Mouse (Mus musculus) liver, embryonic 11.5 days (tissue): ENCODE measurements around the gene Coro7. TPM values are rescaled to one million over a fixed set of nuclear protein-coding genes. Genes with fewer than 3 reads are reported as not detected.

Experiments
- ATAC-seq: fragments of 200-750 bp; cut with Nextera tagmentation; replicated peaks from 2 replicates; pipeline ENCODE4 v1.8.0; 2017; ENCODE audit warnings: moderate number of reproducible peaks, mild to moderate bottlenecking, moderate TSS enrichment, moderate library complexity; ENCODE audit not compliant: low FRiP score
- DNase-seq: peaks from one replicate; pipeline ENCODE4 v3.0.0-alpha.2; 2017; ENCODE audit warnings: low spot score
- H3K27ac ChIP-seq: fragments of 300-500 bp; sonication (generic); 2 replicates; pipeline ENCODE4 v1.5.1; 2014; ENCODE audit warnings: mild to moderate bottlenecking, low read depth, low read length, control low read depth
- H3K27me3 ChIP-seq: fragments of 300-500 bp; sonication (generic); replicated peaks from 2 replicates; pipeline ENCODE4 v1.6.1; 2014; ENCODE audit warnings: low read length, mixed read lengths; ENCODE audit not compliant: control insufficient read depth, insufficient read depth
- H3K36me3 ChIP-seq: fragments of 300-500 bp; sonication (generic); 2 replicates; pipeline ENCODE4 v1.6.1; 2014; ENCODE audit warnings: mild to moderate bottlenecking, low read length, moderate library complexity, mixed read lengths; ENCODE audit not compliant: control insufficient read depth, insufficient read depth
- H3K4me1 ChIP-seq: fragments of 300-500 bp; sonication (generic); replicated peaks from 2 replicates; pipeline ENCODE4 v1.6.1; 2014; ENCODE audit warnings: low read length, mixed read lengths; ENCODE audit not compliant: control insufficient read depth, insufficient read depth
- H3K4me2 ChIP-seq: fragments of 300-500 bp; sonication (generic); 2 replicates; pipeline ENCODE4 v1.6.1; 2014; ENCODE audit warnings: mild to moderate bottlenecking, control low read depth, moderate library complexity
- H3K4me3 ChIP-seq: fragments of 300-500 bp; sonication (generic); 2 replicates; pipeline ENCODE4 v1.5.1; 2014; ENCODE audit warnings: low read depth, low read length, control low read depth
- H3K9ac ChIP-seq: fragments of 300-500 bp; sonication (generic); 2 replicates; pipeline ENCODE4 v1.6.1; 2014; ENCODE audit warnings: low read depth, low read length, control low read depth
- H3K9me3 ChIP-seq: fragments of 300-500 bp; sonication (generic); 2 replicates; pipeline ENCODE4 v1.6.1; 2016; ENCODE audit warnings: low read length, inconsistent platforms, mixed read lengths; ENCODE audit not compliant: control insufficient read depth
- WGBS: fragments of 180-500 bp; shearing (Covaris S2); extraction: QIAGEN DNeasy Blood & Tissue Kit; methylation state at CpG from one replicate; pipeline ENCODE4 v1.1.7; 2014; 5-methylcytosine and 5-hydroxymethylcytosine counted together
- polyA plus RNA-seq: library from polyadenylated mRNA; unstranded; fragments of >200 nt; fragmentation: Nextera tagmentation; extraction: Ambion mirVana; gene quantifications from 2 replicates; pipeline ENCODE4 v1.2.1, GENCODE M21; 2014

Gene Coro7
- polyA plus RNA-seq, 1 experiment from 2014 or later = 18.7 TPM

GRCm38 (mm10) chr16:4611676-4612075 is 67.9 kb downstream of the Coro7 start:
- WGBS = 89% methylated on average over 7 of the region's 7 CpGs
- Histone ChIP-seq H3K4me3 (no peak overlapping the region), H3K4me2 (no peak overlapping the region), H3K4me1 (peaks cover 7% of the 10 kb centered on the region), H3K36me3 (peaks cover 24% of the 10 kb centered on the region), H3K27ac (no peak overlapping the region), H3K9me3 (no peaks in the 10 kb centered on the region), H3K27me3 (no peaks in the 10 kb centered on the region), H3K9ac (no peak overlapping the region)
- ATAC-seq (no peak), DNase-seq (no peak)

- DNase-seq (no peak), ATAC-seq (no peak)
Measured at GRCm38 (mm10) chr16:4611193-4611592, 68.4 kb downstream of the Coro7 start.

DNA sequence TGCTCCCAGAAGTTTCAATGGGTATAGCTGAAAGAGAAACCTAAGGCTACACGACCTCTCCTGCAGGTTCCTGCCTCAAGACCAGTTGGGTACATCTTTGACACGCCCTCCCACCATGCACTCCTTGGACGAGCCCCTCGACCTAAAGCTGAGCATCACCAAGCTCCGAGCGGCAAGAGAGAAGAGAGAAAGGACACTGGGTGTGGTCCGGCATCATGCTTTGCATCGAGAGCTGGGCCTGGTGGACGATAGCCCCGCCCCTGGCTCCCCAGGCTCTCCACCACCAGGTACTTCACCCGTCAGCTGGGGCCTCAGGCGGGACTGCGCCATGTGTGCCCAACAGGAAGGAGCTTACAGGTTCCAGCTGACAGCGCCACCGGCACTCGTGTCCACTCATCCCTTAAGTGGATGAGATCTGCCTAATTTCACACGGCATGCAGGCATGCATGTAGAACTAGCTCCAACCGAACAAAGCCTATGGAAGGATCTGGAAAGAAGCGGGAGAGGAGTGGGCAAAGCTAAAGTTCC is 71.0 kb downstream of the Coro7 start:
- Histone ChIP-seq H3K4me1 (peaks cover 35% of the 10 kb centered on the region), H3K36me3 (peaks cover 15% of the 10 kb centered on the region), H3K4me2 (no peak overlapping the region), H3K9ac (no peak overlapping the region), H3K27me3 (no peaks in the 10 kb centered on the region), H3K4me3 (no peak overlapping the region), H3K9me3 (no peaks in the 10 kb centered on the region), H3K27ac (no peak overlapping the region)
- ATAC-seq (no peak), DNase-seq (no peak)
- WGBS = 83% methylated on average over 19 of the region's 19 CpGs

More at GRCm38 (mm10) chr16:4611193-4611592, 68.4 kb downstream of the Coro7 start:
- Histone ChIP-seq H3K9ac (no peak overlapping the region), H3K4me3 (no peak overlapping the region), H3K4me1 (peaks cover 12% of the 10 kb centered on the region), H3K4me2 (no peak overlapping the region), H3K27me3 (no peaks in the 10 kb centered on the region), H3K36me3 (peaks cover 24% of the 10 kb centered on the region), H3K27ac (no peak overlapping the region), H3K9me3 (no peaks in the 10 kb centered on the region)
- WGBS = 84% methylated on average over 5 of the region's 5 CpGs

- WGBS = 50% methylated on average over 9 of the region's 9 CpGs
- peaks cover 41% of the 10 kb centered on the region for H3K4me1 ChIP-seq
- no peaks in the 10 kb centered on the region for H3K27me3 ChIP-seq
- H3K9me3 ChIP-seq = no peaks in the 10 kb centered on the region
- H3K27ac ChIP-seq = no peak overlapping the region
- H3K9ac ChIP-seq = no peak overlapping the region
- ATAC-seq (peak; percentile 38), DNase-seq (peak; percentile 75)
- H3K4me3 ChIP-seq = no peak overlapping the region
- H3K4me2 ChIP-seq = no peak overlapping the region
- H3K36me3 ChIP-seq = peaks cover 11% of the 10 kb centered on the region
Measured at GRCm38 (mm10) chr16:4607818-4608531, 71.6 kb downstream of the Coro7 start.

- H3K9me3 ChIP-seq = no peaks in the 10 kb centered on the region
- no peaks in the 10 kb centered on the region for H3K27me3 ChIP-seq
- no peak overlapping the region for H3K27ac ChIP-seq
- 27% methylated on average over 5 of the region's 5 CpGs for WGBS
- H3K36me3 ChIP-seq = peaks cover 6% of the 10 kb centered on the region
- peak; percentile 27; the same call in 1 of the 2 replicates for ATAC-seq
- no peak overlapping the region for H3K9ac ChIP-seq
- peaks cover 52% of the 10 kb centered on the region for H3K4me1 ChIP-seq
- no peak overlapping the region for H3K4me3 ChIP-seq
- no peak for DNase-seq
- no peak overlapping the region for H3K4me2 ChIP-seq
Measured at GRCm38 (mm10) chr16:4606431-4607084, 73.0 kb downstream of the Coro7 start.

DNA sequence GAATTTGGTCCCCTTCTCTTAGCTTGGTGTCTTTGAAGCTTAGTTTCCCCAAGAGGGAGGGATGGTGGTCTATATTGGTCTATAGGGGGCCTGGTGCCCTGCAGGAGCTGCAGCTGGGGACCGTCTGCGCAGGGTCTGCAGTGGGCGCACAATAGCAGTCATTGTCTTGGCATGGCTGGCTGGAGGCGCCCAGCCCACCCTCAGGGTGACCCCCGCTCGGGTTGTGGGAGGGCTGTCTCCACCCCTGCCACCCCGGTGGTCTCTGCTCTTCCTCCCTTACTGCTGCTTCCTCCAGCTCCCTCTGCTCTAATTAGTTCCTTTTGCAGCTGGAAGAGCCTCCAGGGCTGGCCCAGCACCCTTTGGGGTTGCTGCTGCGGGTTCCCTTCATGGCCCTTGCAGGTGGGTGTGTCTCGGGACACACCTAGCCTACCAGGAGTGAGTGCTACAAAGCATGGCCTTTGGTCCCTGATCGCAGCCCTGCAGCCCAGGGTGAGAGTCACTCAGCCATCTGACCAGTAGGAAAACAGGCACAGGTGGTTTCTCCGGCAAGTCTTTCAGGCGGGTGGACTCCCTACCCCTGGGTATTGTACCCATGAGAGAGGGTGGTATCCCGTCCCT is 74.0 kb downstream of the Coro7 start:
- 70% methylated on average over 13 of the region's 13 CpGs for WGBS
- no peaks in the 10 kb centered on the region for H3K27me3 ChIP-seq
- H3K4me3 ChIP-seq = no peak overlapping the region
- H3K27ac ChIP-seq = peak overlapping the region; percentile 52; the same call in 1 of the 2 replicates
- DNase-seq = no peak
- H3K9me3 ChIP-seq = no peaks in the 10 kb centered on the region
- no peak for ATAC-seq
- H3K4me1 ChIP-seq = peaks cover 61% of the 10 kb centered on the region
- H3K9ac ChIP-seq = no peak overlapping the region
- H3K4me2 ChIP-seq = no peak overlapping the region
- H3K36me3 ChIP-seq = no peaks in the 10 kb centered on the region; the same call in 1 of the 2 replicates

DNA sequence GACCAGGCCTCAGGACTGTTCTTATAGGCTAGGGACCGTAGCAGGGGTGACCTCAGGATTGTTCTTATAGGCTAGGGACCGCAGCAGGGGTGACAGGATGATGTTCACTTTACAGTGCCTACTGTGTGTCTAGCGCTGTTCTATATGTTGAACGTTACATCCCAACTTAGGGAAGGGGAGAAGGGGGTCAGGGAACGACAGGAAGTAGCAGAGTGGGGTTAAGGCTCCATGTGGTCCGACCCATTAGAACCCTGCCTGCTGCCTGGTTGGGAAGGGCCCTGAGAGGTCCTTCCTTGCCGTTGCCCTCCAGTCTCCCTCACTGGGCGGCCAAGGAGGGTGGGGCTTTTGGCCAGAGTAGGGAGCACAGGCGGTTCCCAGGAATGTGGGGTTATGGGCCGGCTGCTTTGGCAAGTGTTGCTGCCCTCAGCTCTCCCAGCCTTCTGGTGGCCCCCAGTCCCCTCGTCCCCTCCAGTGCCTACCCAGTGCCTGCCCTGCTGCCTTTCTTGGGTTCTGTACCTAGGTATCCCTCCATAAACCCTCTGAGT is 75.2 kb downstream of the Coro7 start:
- no peak overlapping the region for H3K9ac ChIP-seq
- peak overlapping the region; percentile 38 for H3K27ac ChIP-seq
- no peak overlapping the region for H3K4me3 ChIP-seq
- H3K36me3 ChIP-seq = no peaks in the 10 kb centered on the region; the same call in 1 of the 2 replicates
- H3K4me1 ChIP-seq = peaks cover 68% of the 10 kb centered on the region
- H3K9me3 ChIP-seq = no peaks in the 10 kb centered on the region
- no peak for DNase-seq
- ATAC-seq = no peak
- no peak overlapping the region for H3K4me2 ChIP-seq
- 68% methylated on average over 11 of the region's 11 CpGs for WGBS
- H3K27me3 ChIP-seq = no peaks in the 10 kb centered on the region

- Histone ChIP-seq H3K27me3 (no peaks in the 10 kb centered on the region), H3K4me3 (no peak overlapping the region), H3K27ac (peak overlapping the region; percentile 44), H3K4me1 (peaks cover 76% of the 10 kb centered on the region), H3K36me3 (no peaks in the 10 kb centered on the region), H3K9ac (no peak overlapping the region), H3K9me3 (no peaks in the 10 kb centered on the region), H3K4me2 (no peak overlapping the region)
- ATAC-seq = no peak
- no peak for DNase-seq
- 88% methylated on average over 1 of the region's 1 CpGs for whole genome bisulfite sequencing
Measured at GRCm38 (mm10) chr16:4603453-4603837, 76.1 kb downstream of the Coro7 start.
